Mouse (Mus musculus): ENCODE results near the gene Lbhd2. TPM values are rescaled to one million over a fixed set of nuclear protein-coding genes. Genes with fewer than 3 reads are reported as not detected.

Lbhd2 gene
- total RNA-seq, 2 experiments from 2014 or later = 0.59 TPM; not detected in 1

DNA sequence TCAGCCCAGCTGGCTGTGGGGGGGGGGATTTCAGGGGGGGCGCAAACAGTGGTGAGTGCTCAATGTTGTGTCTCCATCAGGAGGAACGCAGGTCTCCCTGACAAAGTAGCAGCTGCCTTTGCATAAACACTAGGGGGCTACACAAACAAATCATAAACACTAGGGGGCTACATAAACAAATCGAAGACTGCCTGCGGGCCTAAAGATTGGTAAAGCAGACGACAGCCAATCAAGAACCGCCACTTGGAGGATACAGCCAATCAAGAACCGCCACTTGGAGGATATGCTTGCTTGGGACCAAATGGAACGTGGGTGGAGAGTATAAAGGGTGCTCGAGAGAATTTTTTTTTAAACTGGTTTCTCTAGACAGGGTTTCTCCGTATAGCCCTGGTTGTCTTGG is 1.7 kb upstream of the Lbhd2 start:
- no peak for DNase-seq

DNA sequence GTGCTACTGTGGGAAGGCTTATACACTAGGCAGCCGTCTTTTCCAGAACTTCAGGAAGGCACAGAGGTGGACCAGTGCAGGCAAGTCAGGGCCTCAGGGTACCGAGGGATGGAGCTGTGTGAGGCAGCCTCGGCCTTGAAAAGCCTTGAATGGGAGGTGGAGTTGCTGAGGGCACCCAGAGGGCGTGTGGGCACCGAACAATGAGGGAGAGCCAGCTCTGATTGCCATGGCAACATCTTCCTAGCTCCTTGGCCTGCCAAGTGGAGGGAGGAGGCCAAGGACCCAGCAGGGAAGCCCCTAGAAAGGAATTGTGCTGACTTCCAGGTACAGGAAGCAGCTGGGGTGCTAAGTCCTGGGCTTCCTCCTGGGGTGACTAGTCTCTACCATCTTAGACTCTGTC is 3.0 kb downstream of the Lbhd2 start:
- DNase-seq = no peak

DNA sequence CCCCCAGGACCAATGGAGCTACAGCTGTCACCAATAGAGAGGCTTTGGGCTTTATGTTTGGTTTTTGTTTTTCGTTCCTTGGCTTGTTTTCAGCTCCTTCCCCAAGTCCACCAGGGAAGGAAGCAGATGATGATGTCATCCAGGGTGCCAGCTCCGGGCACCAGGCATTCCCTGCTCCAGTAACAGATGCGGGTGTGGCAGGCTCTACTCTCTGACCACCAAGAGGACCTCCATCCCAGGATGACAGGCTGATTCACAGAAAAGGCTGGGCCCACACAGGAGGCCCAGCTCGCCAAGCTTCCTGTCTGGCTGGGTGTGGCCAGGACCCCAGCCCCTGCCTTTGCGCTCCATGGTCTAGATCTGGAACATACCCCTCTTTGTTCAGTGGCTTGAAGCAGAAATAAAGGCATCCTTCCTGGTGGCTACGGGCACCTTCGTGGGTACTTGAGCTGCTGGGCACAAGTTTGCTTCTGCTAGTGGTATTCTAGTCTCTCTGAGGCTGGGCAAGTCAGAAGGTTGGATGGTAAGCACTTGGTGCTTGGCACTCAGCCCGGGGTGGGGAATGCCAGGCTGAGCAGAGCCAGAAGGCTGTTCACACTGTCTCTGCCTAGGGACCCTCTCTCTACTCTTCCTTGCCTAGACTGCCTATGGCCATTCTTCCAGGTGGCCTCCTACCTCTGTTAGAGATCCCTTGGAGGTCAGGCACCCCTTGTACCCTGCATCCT is 5.2 kb downstream of the Lbhd2 start:
- DNase-seq = no peak

DNA sequence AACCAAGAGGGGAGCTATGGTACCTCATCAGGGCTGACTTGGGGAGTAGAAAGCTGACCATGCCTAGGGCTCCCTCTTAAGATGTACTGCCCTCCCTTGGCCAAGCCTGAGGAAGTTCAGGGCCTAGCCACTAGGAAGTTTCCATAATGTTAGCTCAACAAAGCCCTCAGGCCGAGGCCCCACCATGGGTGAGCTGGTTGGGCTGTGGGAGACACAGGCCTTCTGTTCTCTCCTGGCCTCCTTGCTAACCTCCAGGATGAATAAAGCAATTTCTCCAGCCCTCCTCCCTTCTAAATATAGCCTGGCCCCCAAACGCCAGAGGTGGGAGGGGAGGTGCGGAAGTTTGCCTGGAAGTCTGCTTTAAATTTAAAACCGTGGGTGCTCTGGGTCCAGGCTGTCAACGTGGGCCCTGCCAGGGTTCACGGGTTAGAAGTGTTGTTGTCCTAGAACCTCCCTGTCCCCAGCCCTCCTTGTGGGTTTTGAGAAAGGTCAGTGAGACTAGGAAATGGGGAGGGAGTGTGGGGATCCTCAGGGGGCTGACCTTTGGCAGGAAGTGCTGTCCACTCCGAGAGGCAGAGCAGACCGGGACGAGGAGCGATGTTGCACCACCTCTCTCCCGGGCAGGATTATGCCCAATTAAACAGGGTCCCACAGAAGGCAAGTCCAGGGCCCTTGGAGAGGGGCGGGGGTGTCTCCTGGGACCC is 6.1 kb downstream of the Lbhd2 start:
- no peak for DNase-seq

DNA sequence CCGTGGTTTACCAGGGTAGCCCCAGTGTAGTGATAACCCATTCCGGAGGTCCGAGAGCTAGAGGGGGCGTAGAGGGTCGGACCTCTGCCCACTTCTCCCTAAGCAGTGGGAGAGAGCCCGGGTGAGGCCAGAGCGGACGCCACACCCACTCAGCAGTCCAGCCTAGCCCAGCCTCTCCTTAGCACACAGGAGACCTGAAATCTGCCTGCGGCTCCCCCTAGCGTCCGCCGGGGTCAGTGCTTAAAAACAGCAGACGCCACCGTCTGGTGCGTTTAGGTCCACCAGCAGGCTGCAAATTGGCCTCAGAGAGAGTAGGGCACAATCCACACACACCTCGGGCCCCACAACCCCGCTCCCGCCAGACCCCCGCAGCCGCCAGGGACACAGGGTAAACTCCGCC is 6.7 kb downstream of the Lbhd2 start:
- peak; percentile 94 to 96 for DNase-seq

DNA sequence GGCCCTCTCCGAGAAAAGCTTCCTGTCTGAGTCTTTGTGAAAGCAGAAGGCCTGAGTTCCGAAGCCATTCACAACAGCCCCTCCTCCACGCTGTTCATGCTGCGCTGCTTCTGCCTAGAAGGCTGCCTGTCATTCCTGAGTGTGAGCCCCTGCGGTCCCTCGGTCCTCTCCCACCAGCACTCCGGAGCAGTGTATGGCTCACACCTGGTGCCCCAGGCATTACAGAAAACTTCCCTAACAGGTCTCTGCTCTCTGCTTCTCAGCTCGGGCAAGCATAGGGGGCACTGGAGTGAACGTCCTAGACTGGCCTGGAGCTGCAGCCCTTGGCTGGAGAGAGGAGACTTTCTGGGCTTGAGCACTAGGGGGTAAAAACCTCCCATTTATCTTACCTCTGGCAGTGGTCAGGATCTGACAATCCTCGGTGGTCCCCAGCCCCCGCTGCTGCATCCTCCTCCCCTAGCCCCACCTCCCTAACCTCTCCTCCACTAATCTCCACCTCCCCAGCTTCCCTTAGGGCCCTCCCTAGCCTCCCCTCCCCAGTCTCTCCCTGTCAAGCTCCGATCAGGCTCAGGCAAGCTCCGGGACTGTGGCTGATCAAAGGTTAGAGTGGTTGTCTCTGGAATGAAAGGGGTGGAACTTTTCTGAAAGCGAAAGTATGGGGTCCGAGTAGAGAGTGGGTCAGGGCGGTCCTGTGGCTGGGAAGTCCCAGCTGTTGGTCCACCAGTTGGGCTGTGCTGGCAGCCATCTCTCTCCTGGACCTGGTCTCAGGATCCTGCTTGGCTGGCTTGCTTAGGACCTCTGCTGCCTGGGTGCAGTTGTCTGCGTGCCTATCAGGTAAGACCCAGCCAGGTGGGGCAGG is 10.5 kb downstream of the Lbhd2 start, which contains the start of gene Exoc3l4:
Gene Exoc3l4, plus strand, starts transcription at position 97 of the 859 bp plus-strand sequence.
- DNase-seq = no peak

DNA sequence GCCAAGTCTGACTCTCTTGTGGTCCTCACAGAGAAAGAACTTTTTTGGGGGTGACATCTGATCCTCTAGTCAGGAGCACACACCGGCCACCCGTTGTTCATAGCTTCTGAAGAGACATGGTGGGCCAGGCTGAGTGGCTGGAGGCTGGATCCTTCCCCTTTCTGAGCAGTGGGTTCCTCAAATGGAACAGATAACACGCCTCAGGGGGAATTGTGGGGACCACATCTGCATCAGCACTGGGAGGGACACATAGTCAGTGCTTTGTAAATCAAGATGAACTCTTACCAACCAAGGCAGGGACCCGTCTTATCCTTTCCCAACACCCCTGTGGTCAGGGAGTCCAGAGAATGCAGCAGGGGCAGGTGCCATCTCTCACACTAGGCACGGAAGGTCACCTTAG is 13.3 kb downstream of the Lbhd2 start:
- no peak for DNase-seq

DNA sequence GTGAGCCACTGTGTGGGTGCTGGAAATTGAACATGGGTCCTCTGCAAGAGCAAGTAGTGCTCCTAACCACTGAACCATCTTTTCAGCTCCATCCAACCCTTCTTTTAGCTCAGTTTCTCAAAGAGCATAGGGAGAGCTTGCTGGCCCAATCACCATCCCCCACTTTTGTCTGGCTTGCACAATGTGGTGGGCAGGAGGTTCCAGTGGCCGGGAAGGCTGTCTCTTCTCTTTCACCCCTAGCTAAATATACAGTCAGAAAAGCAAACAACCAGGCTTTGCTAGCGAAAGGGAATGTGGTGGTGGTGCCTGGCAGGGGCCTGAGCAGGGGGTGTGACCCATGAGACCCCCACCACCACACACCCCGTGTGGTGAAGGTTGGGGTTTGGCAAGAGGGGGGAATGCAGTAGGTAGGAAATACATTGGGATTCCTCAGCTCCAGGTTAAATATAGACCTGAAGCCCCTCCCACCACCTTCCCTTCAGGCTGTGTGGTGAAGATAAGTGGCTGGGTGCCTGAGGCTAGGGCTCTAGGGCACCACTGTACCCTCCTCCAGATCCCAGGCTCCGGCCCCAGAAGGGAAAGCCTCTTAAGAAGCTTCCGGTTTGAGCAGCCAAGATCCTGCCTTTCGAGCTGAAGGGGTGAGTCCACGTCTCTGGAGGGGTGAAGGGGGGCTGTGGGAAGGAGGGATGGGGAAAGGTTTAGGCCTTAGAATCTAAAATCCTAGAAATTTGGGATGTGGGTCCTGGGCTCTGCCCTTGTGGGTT is 14.5 kb downstream of the Lbhd2 start:
- DNase-seq = no peak

DNA sequence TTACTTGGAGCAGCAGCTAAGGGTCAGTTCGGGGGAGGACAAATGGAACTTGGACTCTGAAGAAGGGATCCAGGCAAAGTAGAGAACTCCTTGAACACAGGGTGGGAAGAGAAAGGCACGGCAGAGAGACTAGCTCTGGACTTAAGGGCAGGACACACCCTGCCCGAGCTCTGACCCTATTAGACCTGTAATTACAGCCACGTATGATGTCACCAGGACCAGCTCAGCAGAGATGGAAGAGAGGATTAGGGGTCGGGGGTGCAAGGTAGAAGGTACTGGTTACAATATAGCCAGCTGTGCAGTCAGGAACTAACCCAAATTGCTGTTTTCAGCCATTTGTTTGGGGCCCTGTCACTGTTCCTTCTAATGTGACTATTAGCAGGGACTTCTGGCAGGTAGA is 16.2 kb downstream of the Lbhd2 start:
- no peak for DNase-seq

DNA sequence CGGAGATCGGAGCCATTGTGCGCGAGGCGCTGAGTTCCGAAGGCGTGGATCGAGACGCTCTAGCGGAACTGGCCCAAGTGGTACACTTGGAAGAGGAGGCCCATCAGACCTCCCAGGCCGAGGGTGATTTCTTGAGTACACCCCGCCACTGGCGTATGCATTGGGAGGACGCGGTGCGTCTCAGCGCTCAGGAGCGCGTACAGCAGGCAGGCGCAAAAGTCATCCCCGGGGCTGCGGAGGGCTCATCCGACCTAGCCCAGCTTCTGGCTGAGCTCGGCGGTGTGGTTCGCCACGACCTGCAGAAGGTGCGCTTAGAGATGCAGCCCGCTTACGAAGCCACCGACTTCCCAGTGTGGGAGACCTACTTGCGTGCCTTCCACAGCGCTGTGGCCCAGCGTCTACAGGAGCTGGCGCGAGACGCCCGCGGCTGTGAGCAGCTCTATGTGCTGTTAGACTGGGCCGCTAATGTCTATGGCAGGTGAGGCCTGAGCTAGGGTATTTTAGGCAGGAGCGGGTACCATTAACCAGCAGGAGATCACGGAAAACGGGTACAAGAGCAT is 17.0 kb downstream of the Lbhd2 start:
- no peak for DNase-seq

DNA sequence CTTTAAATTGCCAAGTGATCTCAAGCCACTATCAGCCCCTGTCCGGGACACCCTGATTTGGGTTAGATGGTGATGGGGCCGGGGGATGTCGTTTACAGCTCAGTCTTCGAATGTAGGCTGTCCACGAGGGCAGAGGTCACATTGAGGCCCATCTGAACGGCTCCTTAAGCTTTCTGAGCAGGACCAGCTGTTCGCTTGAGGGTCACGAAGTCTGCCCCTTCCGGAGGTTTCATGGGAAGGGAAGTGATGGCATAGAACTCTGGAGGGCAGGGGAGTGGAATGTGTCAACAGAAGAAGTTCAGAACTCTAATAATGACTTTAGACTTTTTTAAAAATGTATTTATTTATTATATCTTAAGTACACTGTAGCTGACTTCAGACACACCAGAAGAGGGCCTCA is 17.9 kb downstream of the Lbhd2 start:
- no peak for DNase-seq

DNA sequence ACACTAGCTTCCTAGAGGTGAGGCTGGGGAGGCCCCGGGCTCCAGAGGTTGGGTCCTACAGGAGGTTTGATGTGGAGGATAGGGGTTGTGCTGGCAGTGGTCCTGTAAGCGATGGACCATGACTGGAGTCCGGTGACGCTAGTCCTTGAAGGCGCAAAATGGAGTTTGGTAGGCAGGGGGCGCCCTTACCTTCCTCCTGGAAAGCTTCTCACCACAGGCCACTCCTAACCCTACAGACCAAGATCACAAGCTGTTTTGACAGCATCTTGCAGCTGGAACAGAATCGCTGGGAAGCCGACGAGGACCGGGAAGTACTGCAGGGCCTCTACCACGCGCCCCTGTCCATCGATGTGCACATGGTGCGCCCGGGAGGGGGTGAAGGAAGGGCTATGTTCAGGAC is 18.6 kb downstream of the Lbhd2 start:
- peak; percentile 86 to 90 for DNase-seq

DNA sequence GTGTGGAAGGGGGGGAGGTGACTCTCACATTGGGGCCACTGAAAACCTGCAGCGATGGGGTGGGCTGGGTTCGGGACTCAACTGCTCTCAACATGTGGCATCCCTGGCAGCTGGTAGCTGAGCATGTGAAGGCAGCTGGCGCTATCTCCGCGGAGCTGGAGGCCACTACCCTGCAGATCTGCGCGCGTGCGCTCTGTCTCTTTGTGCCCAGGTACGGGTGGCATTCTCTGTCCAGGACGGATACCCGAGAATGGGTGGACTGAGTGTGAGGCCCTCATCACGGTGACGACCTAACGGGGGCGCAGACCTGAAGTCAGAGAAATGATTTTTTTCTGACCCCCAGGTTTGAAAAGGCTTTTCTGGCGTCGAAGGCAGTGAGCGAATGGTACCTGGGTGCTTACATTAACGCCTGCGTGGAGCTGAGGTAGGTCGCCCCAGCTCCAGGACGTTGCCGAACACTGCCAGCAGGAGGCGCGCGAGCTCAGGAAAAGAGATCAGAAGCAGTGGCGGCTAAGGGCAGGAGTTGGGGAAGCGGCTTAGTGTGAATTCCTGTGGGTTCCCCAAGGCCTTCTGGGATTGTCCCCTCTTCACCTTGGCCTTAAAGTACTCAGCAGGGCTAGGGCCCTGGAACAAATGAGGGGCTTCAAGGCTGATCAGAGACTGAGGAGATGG is 19.3 kb downstream of the Lbhd2 start:
- peak; percentile 94 for DNase-seq

DNA sequence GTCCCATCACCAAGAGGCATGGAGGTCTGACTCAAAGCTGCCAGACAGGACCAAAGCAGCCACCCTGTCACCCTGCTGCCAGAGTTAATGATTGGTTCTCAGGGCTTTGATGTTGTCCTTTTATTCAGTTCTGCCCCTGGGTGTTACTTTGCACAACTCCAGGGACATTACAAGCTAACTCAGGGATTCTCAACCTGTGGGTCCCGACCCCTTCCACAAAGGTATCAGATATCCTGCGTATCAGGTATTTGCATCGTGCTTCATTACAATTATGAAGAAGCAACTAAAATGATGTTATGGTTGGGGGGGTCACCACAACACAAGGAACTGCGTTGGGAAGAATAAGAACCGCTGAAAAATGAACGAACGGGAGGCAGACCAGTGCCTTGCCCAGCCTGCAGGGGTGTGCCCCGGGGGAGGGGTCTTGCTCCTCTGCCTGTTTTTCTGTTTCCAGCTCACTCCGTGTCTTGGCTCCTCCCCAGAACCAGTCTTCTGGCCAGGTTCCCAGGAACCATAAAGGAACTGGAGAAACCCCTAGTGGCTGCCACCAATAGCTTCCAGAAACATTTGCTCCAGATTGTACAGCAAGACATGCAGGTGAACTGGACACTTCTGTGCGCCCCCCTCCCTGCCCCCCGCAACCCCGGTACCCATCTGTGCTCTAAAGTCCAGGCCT is 21.0 kb downstream of the Lbhd2 start:
- DNase-seq = no peak

DNA sequence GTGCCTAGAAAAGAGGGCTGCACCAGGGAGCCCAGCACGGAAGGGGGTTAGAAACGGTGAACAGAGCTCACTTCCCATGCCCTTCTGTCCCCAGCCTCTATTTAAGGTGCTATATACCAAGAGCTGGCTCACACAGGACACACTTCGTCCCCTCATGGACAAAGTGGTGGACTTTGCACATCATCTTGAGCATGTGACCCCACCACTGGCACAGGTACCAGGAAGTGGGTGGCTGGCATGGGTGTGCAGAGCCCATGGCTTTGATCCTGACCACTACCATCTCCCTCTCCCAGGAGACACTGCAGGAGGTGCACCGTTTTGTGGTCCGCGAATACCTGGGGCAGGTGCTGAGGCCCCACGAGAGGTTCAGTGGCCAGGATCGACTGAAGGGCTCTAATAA is 21.8 kb downstream of the Lbhd2 start:
- no peak for DNase-seq

DNA sequence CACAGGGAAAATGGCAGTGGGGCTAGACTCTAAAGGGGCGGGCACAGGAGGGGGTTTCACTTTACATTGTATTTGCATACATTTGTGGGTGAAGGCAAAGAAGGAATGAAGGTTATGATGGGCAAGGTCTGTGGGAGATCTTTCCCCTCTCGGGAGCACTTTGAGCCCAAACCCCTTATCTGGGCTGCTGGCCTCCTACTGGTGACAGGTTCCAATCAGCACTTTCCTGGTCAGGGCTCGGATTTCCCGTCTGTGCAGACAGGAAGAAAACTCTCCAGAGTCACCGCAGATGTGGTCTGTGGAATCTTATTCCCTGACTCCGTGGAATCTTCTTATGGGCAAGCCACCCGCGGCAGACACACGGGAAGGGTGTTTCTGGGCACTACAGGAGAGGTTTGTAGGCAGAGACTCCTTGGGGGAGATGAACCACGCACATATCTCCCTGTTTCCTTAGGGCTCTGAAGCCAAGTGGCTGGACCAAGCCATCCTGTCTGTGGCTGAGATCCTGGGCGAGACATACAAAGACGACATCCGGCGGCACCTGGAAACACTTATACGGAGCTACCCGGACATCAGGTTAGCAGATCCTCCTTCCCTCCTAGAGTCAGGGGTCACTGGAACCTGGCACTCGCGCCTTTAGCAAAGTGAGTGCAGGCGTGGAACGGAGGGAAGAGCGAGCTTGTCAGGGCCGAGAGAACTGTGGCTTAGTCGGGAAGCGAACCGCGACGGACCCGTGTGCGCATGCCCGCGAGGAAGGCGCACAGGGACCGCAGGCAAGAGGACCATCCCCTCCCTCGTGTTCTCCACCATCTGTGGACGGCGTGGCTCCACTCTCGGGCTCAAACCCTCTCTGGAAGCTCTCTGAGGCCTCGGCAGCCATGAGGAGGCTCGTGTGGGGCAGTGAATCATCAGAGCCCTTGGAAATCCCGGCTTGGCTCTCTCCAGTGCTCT is 22.6 kb downstream of the Lbhd2 start:
- DNase-seq = peak in 1 of 2 experiments; percentile 67

DNA sequence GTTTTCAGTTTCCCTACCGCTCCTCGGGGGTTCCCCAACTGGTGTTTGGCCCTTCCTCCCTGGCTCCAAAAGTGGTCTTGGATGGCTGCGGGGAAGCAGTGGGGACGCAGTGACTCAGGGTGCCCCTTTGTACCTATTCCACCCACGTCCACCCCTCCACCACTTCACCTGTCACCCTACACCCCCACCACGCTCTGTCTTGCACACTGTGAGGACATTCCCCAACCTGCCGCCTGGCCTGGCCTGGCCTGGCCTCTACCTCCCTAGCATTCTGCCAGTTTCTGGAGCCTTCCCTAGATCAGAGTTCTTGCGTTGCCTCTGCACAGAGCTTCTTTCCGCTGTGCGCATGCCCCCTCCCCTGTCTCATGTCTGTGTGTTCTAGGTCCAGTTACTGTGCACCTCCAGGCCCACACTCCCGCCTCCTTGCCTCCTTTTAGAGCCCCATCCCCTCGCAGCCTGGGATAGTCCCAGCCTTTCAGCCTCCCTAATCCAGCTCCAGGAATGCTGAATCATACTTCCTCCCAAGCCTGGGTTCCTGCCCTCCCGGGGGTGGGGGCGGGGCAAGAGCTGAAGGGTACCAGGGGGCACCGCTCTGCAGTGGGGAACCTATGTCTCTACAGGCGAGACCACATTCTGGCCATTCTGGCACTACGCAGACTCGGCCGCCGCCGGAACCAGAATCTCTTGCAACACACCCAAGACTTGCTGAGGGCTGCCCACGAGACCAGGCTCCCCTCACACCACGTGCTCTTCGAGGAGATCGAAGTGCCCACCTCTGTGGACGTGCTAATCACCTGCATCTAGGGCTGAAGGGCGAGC is 23.6 kb downstream of the Lbhd2 start:
- DNase-seq = peak; percentile 56 to 81

Measured in adrenal gland, postnatal 36 days (tissue).